Mouse (Mus musculus) left cerebral cortex, adult 2 months (tissue): ENCODE data around the gene Lpgat1. TPM values are rescaled to one million over a fixed set of nuclear protein-coding genes. Genes with fewer than 3 reads are reported as not detected.

Experiments
- DNase-seq, 2 experiments: peaks; one replicate each; pipeline ENCODE4 v3.0.0; 2021 to 2022; ENCODE audit warnings: low spot score in 2 of 2, mixed read lengths in 1 of 2; ENCODE audit errors: extremely low spot score in 1 of 2
- H3K27ac ChIP-seq: fragments of 200-600 bp; 2 replicates; pipeline ENCODE4 v1.8.1; 2022
- H3K4me3 ChIP-seq: fragments of 200-600 bp; 2 replicates; pipeline ENCODE4 v1.8.1; 2022
- CTCF ChIP-seq: fragments of 200-600 bp; IDR thresholded peaks from 2 replicates; pipeline ENCODE4 v1.8.1; 2022; ENCODE audit warnings: antibody characterized with exemption, mild to moderate bottlenecking, moderate library complexity
- intact Hi-C: fragments of 180-260 bp; cut with DNase I; formaldehyde crosslinking; loops from one replicate; pipeline ENCODE4 v1.15.1; 2025
- total RNA-seq, 2 experiments: library from RNA; stranded (reverse); gene quantifications; 2 replicates each; pipeline ENCODE4 v1.2.3; 2021

Gene Lpgat1
- total RNA-seq, 2 experiments from 2014 or later: 189 to 194 TPM

GRCm38 (mm10) chr1:191736425-191736824 lies 18.8 kb downstream of the Lpgat1 start:
- TF ChIP-seq CTCF: no peak
- H3K4me3 ChIP-seq: no peak overlapping the region
- DNase-seq: no peak
- intact Hi-C loops: no loop called here
- H3K27ac ChIP-seq: no peak overlapping the region

DNA sequence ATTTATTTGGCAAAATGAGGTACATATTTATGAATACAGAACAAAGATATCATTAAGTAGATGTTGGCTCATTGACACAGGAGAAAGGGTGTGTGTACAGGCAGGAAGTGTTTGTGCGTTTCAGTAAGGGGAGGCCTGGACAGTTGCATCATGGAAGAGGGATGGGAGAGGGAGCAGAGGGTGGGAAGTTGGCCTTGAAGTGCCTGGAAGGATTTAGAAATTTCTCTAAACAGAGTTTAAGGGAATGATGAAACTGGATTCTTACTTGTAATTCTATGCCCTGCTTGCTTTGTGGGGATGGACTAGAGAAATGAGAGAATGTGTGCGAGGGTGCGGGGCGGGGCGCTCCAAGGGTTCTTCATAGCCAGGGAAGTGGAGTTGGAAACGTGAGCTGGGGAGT lies 20.2 kb downstream of the Lpgat1 start:
- DNase-seq: no peak
- no peak for TF ChIP-seq CTCF

GRCm38 (mm10) chr1:191738726-191739125 lies 21.1 kb downstream of the Lpgat1 start:
- no peak for TF ChIP-seq CTCF
- Histone ChIP-seq H3K4me3 (no peak overlapping the region), H3K27ac (no peak overlapping the region)
- DNase-seq: no peak
- intact Hi-C loops: no loop called here

More for the DNA sequence above, 20.2 kb downstream of the Lpgat1 start:
- no peak overlapping the region for H3K27ac ChIP-seq
- intact Hi-C loops: no loop called here
- H3K4me3 ChIP-seq: no peak overlapping the region

GRCm38 (mm10) chr1:191740587-191741361 lies 23.1 kb downstream of the Lpgat1 start:
- DNase-seq: no peak
- no peak for TF ChIP-seq CTCF
- no peak overlapping the region for H3K4me3 ChIP-seq
- H3K27ac ChIP-seq: no peak overlapping the region
- intact Hi-C loops: no loop called here

DNA sequence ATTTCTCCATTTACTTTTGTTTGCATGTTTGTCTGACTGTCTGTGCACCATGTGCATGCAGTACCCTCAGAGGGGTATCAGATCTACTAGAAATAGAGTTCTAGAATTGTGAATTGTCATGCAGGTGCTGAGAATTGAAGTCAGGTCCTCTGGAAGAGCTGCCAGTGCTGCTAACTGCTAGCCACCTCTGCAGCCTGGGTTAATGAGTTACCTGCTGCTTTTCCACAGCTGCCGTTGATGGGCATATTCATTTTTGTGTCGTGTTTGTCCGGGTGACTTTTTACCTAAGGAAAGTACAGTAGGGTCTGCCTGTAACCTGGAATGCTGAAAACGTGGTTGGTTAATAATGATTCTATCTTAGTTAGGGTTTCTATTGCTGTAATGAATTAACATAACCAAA lies 24.0 kb downstream of the Lpgat1 start:
- DNase-seq: no peak
- no peak for TF ChIP-seq CTCF
- no peak overlapping the region for H3K27ac ChIP-seq
- H3K4me3 ChIP-seq: no peak overlapping the region
- intact Hi-C loops: no loop called here

GRCm38 (mm10) chr1:191748431-191748830 lies 30.8 kb downstream of the Lpgat1 start:
- intact Hi-C loops: no loop called here
- Histone ChIP-seq H3K27ac (no peak overlapping the region), H3K4me3 (no peak overlapping the region)
- no peak for DNase-seq
- no peak for TF ChIP-seq CTCF

- TF ChIP-seq CTCF: no peak
- DNase-seq: no peak
- no peak overlapping the region for H3K4me3 ChIP-seq
- intact Hi-C loops: no loop called here
- H3K27ac ChIP-seq: no peak overlapping the region
These were observed 39.0 kb downstream of the Lpgat1 start for GRCm38 (mm10) chr1:191756520-191757199.

GRCm38 (mm10) chr1:191774106-191774505 lies 56.5 kb downstream of the Lpgat1 start:
- intact Hi-C loops: no loop called here
- DNase-seq: no peak
- Histone ChIP-seq H3K4me3 (no peak overlapping the region), H3K27ac (no peak overlapping the region)
- no peak for TF ChIP-seq CTCF

DNA sequence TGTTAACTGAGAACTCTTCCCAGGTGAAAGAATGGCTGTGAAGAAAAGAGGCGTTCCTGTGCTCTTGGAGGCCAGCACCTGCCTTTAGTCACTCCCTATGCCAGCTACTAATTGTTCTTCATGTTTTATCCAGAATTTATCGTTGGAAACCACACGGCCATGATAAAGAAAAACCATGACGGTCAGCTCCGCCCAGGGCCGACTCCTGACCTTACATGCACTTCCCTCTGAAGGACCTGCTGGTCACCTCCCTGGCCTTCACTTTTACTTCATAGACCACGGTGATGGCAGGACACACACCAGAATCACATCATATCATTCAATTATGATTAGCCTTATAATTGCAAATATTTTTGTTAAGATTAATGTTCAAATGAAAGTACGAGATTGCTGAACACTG lies 57.5 kb downstream of the Lpgat1 start:
- no peak for TF ChIP-seq CTCF
- no peak overlapping the region for H3K4me3 ChIP-seq
- no peak for DNase-seq
- intact Hi-C loops: no loop called here
- H3K27ac ChIP-seq: no peak overlapping the region

GRCm38 (mm10) chr1:191777521-191777920 lies 59.9 kb downstream of the Lpgat1 start:
- Histone ChIP-seq H3K4me3 (no peak overlapping the region), H3K27ac (no peak overlapping the region)
- no peak for DNase-seq
- TF ChIP-seq CTCF: no peak
- intact Hi-C loops: no loop called here

GRCm38 (mm10) chr1:191780470-191780869 lies 62.8 kb downstream of the Lpgat1 start:
- TF ChIP-seq CTCF: no peak
- DNase-seq: no peak
- intact Hi-C loops: no loop called here
- H3K27ac ChIP-seq: no peak overlapping the region
- H3K4me3 ChIP-seq: no peak overlapping the region

GRCm38 (mm10) chr1:191785108-191785507 lies 67.5 kb downstream of the Lpgat1 start:
- no peak for DNase-seq
- H3K4me3 ChIP-seq: no peak overlapping the region
- intact Hi-C loops: no loop called here
- TF ChIP-seq CTCF: no peak
- H3K27ac ChIP-seq: peak overlapping the region; percentile 53; the same call in 1 of the 2 replicates
